Mouse (Mus musculus): ENCODE results near the gene Rfc4. TPM values are rescaled to one million over a fixed set of nuclear protein-coding genes. Genes with fewer than 3 reads are reported as not detected.

The Rfc4 gene
- polyA plus RNA-seq, 1 experiment, result 2.1 TPM

- TF ChIP-seq CTCF (IDR thresholded peaks at IDR 0.05; ENCODE audit: borderline replicate concordance, insufficient read depth, low read depth, low read length) (no peak), POLR2A (IDR thresholded peaks at IDR 0.05; ENCODE audit: borderline replicate concordance, insufficient read depth, low read length) (no peak)
- no peaks in the 10 kb centered on the region for H3K27me3 ChIP-seq (ENCODE audit: control insufficient read depth, insufficient read depth, low read length)
- no peak for DNase-seq
- no peaks in the 10 kb centered on the region for H3K4me1 ChIP-seq (ENCODE audit: control insufficient read depth, insufficient read depth, low read length)
- H3K27ac ChIP-seq (ENCODE audit: insufficient read depth, low read length), result no peak overlapping the region
- H3K4me3 ChIP-seq (replicated peaks; ENCODE audit: insufficient read depth, low read depth, low read length), result no peak overlapping the region
- WGBS, result 95% methylated on average over 1 of the region's 1 CpGs
Measured at GRCm38 (mm10) chr16:23132336-23132735, 4.8 kb upstream of the Rfc4 start.

DNA sequence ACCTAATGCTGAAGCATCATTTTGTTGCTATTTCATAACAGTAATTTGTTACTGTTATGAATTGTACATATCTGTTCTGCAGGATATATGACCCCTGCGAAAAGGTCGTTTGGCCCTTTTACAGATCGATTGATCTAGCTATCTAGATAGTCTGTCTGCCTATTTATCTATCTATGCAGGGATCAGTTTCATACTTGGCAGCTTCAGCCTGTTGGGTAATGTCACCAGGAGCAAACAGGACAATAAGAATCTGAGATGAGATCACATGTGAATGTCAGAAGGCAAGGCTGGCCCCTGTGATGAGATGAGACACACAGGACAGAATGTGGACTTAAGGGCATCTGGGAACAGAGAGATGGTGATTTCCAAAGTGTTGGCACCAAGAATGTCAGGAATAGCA, 2.8 kb upstream of the Rfc4 start:
- no peaks in the 10 kb centered on the region for H3K27me3 ChIP-seq (ENCODE audit: control insufficient read depth, insufficient read depth, low read length)
- H3K4me3 ChIP-seq (replicated peaks; ENCODE audit: insufficient read depth, low read depth, low read length), result no peak overlapping the region
- DNase-seq, result no peak
- WGBS, result 87% methylated on average over 3 of the region's 3 CpGs
- TF ChIP-seq POLR2A (IDR thresholded peaks at IDR 0.05; ENCODE audit: borderline replicate concordance, insufficient read depth, low read length) (no peak), CTCF (IDR thresholded peaks at IDR 0.05; ENCODE audit: borderline replicate concordance, insufficient read depth, low read depth, low read length) (no peak)
- no peak overlapping the region for H3K27ac ChIP-seq (ENCODE audit: insufficient read depth, low read length)
- no peaks in the 10 kb centered on the region for H3K4me1 ChIP-seq (ENCODE audit: control insufficient read depth, insufficient read depth, low read length)

DNA sequence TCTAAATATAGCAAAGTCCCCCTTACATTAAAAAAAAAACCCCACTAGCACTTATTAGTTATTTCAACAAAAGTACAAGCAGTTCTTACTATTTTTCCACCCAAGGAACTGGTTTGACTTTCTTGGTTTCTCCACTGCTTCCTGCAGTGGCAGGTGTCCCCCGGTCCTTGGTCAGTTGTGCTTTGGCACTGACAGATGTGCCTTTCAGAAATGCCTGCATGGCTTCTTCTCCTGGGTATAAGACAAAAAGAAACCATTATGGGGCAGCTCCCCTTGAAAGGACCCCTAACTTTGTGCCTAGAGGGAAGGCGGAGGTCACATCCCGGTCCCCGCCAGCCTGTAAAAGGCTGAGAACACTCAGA, 245 bp downstream of the Rfc4 start:
- TF ChIP-seq CTCF (IDR thresholded peaks at IDR 0.05; ENCODE audit: borderline replicate concordance, insufficient read depth, low read depth, low read length) (no peak), POLR2A (IDR thresholded peaks at IDR 0.05; ENCODE audit: borderline replicate concordance, insufficient read depth, low read length) (no peak)
- Histone ChIP-seq H3K27ac (ENCODE audit: insufficient read depth, low read length) (0 out of 2 replicates have a peak overlapping the region, but pooled peaks have one; percentile 89), H3K4me1 (ENCODE audit: control insufficient read depth, insufficient read depth, low read length) (no peaks in the 10 kb centered on the region), H3K27me3 (ENCODE audit: control insufficient read depth, insufficient read depth, low read length) (no peaks in the 10 kb centered on the region), H3K4me3 (replicated peaks; ENCODE audit: insufficient read depth, low read depth, low read length) (peak overlapping the region; percentile 66)
- 0% methylated on average over 4 of the region's 4 CpGs for WGBS
- DNase-seq, result no peak

DNA sequence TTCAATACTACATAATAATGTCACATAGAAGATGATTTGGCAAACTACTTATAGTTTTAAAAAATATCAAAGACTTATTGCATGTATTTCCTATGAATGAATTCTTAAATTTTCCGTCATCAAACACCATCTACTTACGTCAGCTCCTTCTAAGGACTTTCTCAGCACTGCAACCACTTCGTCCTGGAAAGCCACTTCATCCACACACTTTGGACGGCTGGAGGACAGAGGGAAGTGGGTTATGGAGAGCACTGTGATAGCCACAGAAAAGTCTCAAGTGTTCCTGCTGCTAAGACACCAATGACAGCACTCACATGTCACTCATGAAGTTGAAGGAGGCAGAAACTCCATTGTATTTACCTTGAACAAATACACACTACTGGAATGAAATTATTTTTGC, 3.1 kb downstream of the Rfc4 start:
- Histone ChIP-seq H3K4me3 (replicated peaks; ENCODE audit: insufficient read depth, low read depth, low read length) (no peak overlapping the region), H3K27ac (ENCODE audit: insufficient read depth, low read length) (no peak overlapping the region), H3K4me1 (ENCODE audit: control insufficient read depth, insufficient read depth, low read length) (no peaks in the 10 kb centered on the region), H3K27me3 (ENCODE audit: control insufficient read depth, insufficient read depth, low read length) (no peaks in the 10 kb centered on the region)
- no peak for DNase-seq
- WGBS, result 92% methylated on average over 4 of the region's 4 CpGs
- TF ChIP-seq POLR2A (IDR thresholded peaks at IDR 0.05; ENCODE audit: borderline replicate concordance, insufficient read depth, low read length) (no peak), CTCF (IDR thresholded peaks at IDR 0.05; ENCODE audit: borderline replicate concordance, insufficient read depth, low read depth, low read length) (no peak)

GRCm38 (mm10) chr16:23123104-23123503, 4.4 kb downstream of the Rfc4 start:
- Histone ChIP-seq H3K4me1 (ENCODE audit: control insufficient read depth, insufficient read depth, low read length) (no peaks in the 10 kb centered on the region), H3K27me3 (ENCODE audit: control insufficient read depth, insufficient read depth, low read length) (no peaks in the 10 kb centered on the region), H3K4me3 (replicated peaks; ENCODE audit: insufficient read depth, low read depth, low read length) (no peak overlapping the region), H3K27ac (ENCODE audit: insufficient read depth, low read length) (no peak overlapping the region)
- TF ChIP-seq POLR2A (IDR thresholded peaks at IDR 0.05; ENCODE audit: borderline replicate concordance, insufficient read depth, low read length) (no peak), CTCF (IDR thresholded peaks at IDR 0.05; ENCODE audit: borderline replicate concordance, insufficient read depth, low read depth, low read length) (no peak)
- WGBS, result 92% methylated on average over 4 of the region's 4 CpGs
- no peak for DNase-seq

DNA sequence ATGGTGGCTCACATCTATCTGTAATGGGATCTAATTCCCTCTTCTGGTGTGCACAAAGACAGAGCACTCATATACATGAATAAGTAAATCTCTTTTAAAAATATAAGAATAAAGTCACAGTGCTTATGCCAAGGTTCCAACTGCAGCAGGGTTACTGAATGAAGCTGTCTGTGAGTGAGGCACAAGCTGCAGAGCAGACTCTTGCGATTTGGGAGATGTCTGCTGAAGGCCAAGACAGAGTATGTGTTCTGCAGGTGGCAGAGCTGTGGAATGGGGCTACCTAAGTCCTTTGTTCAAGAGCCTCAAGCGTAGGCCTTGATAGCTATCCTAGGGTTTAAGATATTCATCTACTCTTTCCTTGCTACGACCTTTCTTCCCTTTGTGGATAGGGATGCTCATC, 5.1 kb downstream of the Rfc4 start:
- no peak overlapping the region for H3K27ac ChIP-seq (ENCODE audit: insufficient read depth, low read length)
- DNase-seq, result no peak
- H3K27me3 ChIP-seq (ENCODE audit: control insufficient read depth, insufficient read depth, low read length), result no peaks in the 10 kb centered on the region
- no peak for TF ChIP-seq POLR2A (IDR thresholded peaks at IDR 0.05; ENCODE audit: borderline replicate concordance, insufficient read depth, low read length)
- no peak for TF ChIP-seq CTCF (IDR thresholded peaks at IDR 0.05; ENCODE audit: borderline replicate concordance, insufficient read depth, low read depth, low read length)
- 90% methylated on average over 3 of the region's 3 CpGs for WGBS
- H3K4me1 ChIP-seq (ENCODE audit: control insufficient read depth, insufficient read depth, low read length), result no peaks in the 10 kb centered on the region
- no peak overlapping the region for H3K4me3 ChIP-seq (replicated peaks; ENCODE audit: insufficient read depth, low read depth, low read length)

GRCm38 (mm10) chr16:23117173-23117572, 10.4 kb downstream of the Rfc4 start:
- DNase-seq, result no peak
- Histone ChIP-seq H3K27me3 (ENCODE audit: control insufficient read depth, insufficient read depth, low read length) (no peaks in the 10 kb centered on the region), H3K27ac (ENCODE audit: insufficient read depth, low read length) (no peak overlapping the region), H3K4me1 (ENCODE audit: control insufficient read depth, insufficient read depth, low read length) (no peaks in the 10 kb centered on the region; the same call in 1 of the 2 replicates), H3K4me3 (replicated peaks; ENCODE audit: insufficient read depth, low read depth, low read length) (no peak overlapping the region)
- 27% methylated on average over 4 of the region's 4 CpGs for WGBS
- no peak for TF ChIP-seq CTCF (IDR thresholded peaks at IDR 0.05; ENCODE audit: borderline replicate concordance, insufficient read depth, low read depth, low read length)
- TF ChIP-seq POLR2A (IDR thresholded peaks at IDR 0.05; ENCODE audit: borderline replicate concordance, insufficient read depth, low read length), result no peak

- Histone ChIP-seq H3K27ac (ENCODE audit: insufficient read depth, low read length) (no peak overlapping the region), H3K4me3 (replicated peaks; ENCODE audit: insufficient read depth, low read depth, low read length) (no peak overlapping the region), H3K27me3 (ENCODE audit: control insufficient read depth, insufficient read depth, low read length) (no peaks in the 10 kb centered on the region), H3K4me1 (ENCODE audit: control insufficient read depth, insufficient read depth, low read length) (no peaks in the 10 kb centered on the region; the same call in 1 of the 2 replicates)
- DNase-seq, result no peak
- WGBS, result 80% methylated on average over 3 of the region's 3 CpGs
- no peak for TF ChIP-seq CTCF (IDR thresholded peaks at IDR 0.05; ENCODE audit: borderline replicate concordance, insufficient read depth, low read depth, low read length)
- no peak for TF ChIP-seq POLR2A (IDR thresholded peaks at IDR 0.05; ENCODE audit: borderline replicate concordance, insufficient read depth, low read length)
Measured at GRCm38 (mm10) chr16:23115486-23115885, 12.1 kb downstream of the Rfc4 start.
